Mouse (Mus musculus): Measurements from ENCODE around the gene Ski.

DNA sequence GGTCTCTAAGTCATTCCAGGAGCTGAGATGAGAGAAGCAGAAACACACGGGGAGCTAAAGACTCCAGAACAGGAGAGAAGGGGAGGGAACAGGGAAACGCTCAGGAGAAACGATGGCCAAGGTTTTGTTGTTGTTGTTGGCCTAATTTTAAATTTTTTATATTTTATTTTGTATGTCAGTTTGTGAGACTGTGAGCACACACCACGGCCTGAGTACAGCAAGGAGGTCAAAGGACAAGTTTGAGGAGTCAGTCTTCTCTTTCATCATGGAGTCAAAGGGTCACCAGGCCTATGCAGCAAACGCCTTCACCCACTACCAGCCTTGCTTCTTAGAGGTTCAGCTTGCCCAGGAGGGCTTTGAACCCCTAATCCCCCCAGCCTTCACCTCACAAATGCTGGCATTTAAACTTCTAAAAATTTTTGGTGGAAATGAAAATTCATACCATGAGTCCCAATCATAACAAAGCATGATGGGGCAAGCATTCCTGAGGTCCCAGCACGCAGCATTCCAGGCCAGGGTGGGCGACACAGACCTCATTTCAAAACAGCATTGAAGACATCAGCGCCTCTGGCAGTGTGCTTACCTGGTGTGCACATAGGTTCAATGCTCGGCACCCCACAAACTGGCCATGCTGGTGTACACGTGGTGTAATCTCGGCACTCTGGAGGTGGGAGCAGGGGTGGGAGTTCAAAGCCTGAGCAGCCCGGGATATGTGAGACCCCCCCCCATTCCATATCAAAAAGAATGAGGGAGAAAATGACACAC lies 82.9 kb downstream of the Ski start:
- TF ChIP-seq GATA1 (IDR thresholded peaks at IDR 0.05; ENCODE audit: low read length), result no peak
- TF ChIP-seq TAL1 (IDR thresholded peaks at IDR 0.05; ENCODE audit: low read length), result no peak

All from erythroblast, embryonic 14.5 days (primary cell).